Mouse (Mus musculus): ENCODE measurements around the gene Coro2a.

GRCm38 (mm10) chr4:46527558-46527926 lies 74.5 kb downstream of the Coro2a start:
- TF ChIP-seq POLR2A (IDR thresholded peaks at IDR 0.05; ENCODE audit: insufficient read depth, low read depth, low read length): peak; percentile 47; the same call in 1 of the 2 replicates
- TF ChIP-seq EP300 (IDR thresholded peaks at IDR 0.05; ENCODE audit: insufficient read depth, low read depth, low read length): no peak
- TF ChIP-seq CTCF (IDR thresholded peaks at IDR 0.05): no peak

All from heart, adult 2 months (tissue).